Mouse (Mus musculus) CH12.LX (cell line): ENCODE results near the gene Npr3.

Source experiments
- EP300 ChIP-seq: IDR thresholded peaks from 2 replicates; pipeline ENCODE4 v1.6.1; 2011; ENCODE audit warnings: low read length, improper control_type of control experiment
- JUND ChIP-seq: conservative IDR thresholded peaks from 2 replicates; pipeline ENCODE4 v1.6.1; 2011; ENCODE audit warnings: low read depth, low read length, improper control_type of control experiment
- ZNF384 ChIP-seq: IDR thresholded peaks from 2 replicates; pipeline ENCODE4 v1.6.1; 2012; ENCODE audit warnings: low read depth, low read length, improper control_type of control experiment, inconsistent platforms

- TF ChIP-seq JUND (no peak), EP300 (no peak), ZNF384 (no peak)
Measured at GRCm38 (mm10) chr15:11803576-11803975, 103.5 kb downstream of the Npr3 start.
